Mouse (Mus musculus) heart, postnatal 0 days (tissue): ENCODE measurements at regions not wholly inside any gene's neighbourhood (a gene's known extent, or its start where the extent isn't known, plus 50 kb on each side); places are given as distances from the start of the nearest gene placed in this dataset.

ENCODE experiments used
- ATAC-seq: fragments of 200-750 bp; cut with Nextera tagmentation; 2 replicates; pipeline ENCODE4 v1.8.0; 2017; ENCODE audit warnings: low read depth, moderate number of reproducible peaks, moderate library complexity; ENCODE audit not compliant: insufficient read depth
- DNase-seq: peaks from one replicate; pipeline ENCODE4 v3.0.0-alpha.2; 2016; ENCODE audit warnings: low spot score
- H3K27ac ChIP-seq: fragments of 300-500 bp; sonication (generic); 2 replicates; pipeline ENCODE4 v1.5.1; 2014; ENCODE audit warnings: low read depth, mild to moderate bottlenecking
- H3K27me3 ChIP-seq: fragments of 300-500 bp; sonication (generic); 2 replicates; pipeline ENCODE4 v1.6.1; 2014; ENCODE audit warnings: low read length, mixed read lengths; ENCODE audit not compliant: control insufficient read depth, insufficient read depth
- H3K36me3 ChIP-seq: fragments of 300-500 bp; sonication (generic); replicated peaks from 2 replicates; pipeline ENCODE4 v1.6.1; 2014; ENCODE audit warnings: low read length, mixed read lengths; ENCODE audit not compliant: control insufficient read depth, insufficient read depth
- H3K4me1 ChIP-seq: fragments of 300-500 bp; sonication (generic); 2 replicates; pipeline ENCODE4 v1.6.1; 2014; ENCODE audit warnings: antibody characterized with exemption; ENCODE audit not compliant: control insufficient read depth, insufficient read depth
- H3K4me2 ChIP-seq: fragments of 300-500 bp; sonication (generic); 2 replicates; pipeline ENCODE4 v1.6.1; 2014; ENCODE audit warnings: low read depth, mild to moderate bottlenecking, low read length, moderate library complexity
- H3K4me3 ChIP-seq: fragments of 300-500 bp; sonication (generic); 2 replicates; pipeline ENCODE4 v1.5.1; 2014; ENCODE audit warnings: low read depth, low read length
- H3K9ac ChIP-seq: fragments of 300-500 bp; sonication (generic); replicated peaks from 2 replicates; pipeline ENCODE4 v1.6.1; 2014; ENCODE audit warnings: low read depth, low read length, mixed read lengths
- H3K9me3 ChIP-seq: fragments of 300-500 bp; sonication (generic); replicated peaks from 2 replicates; pipeline ENCODE4 v1.6.1; 2016; ENCODE audit warnings: low read length; ENCODE audit not compliant: control insufficient read depth
- CTCF ChIP-seq: IDR thresholded peaks from 2 replicates; pipeline ENCODE4 v1.5.1; 2016; ENCODE audit warnings: antibody characterized with exemption, control low read depth, low read depth
- EP300 ChIP-seq: IDR thresholded peaks from 2 replicates; pipeline ENCODE4 v1.6.1; 2016; ENCODE audit warnings: antibody characterized with exemption, low read depth
- WGBS: fragments of 180-500 bp; shearing (Covaris S2); extraction: QIAGEN DNeasy Blood & Tissue Kit; methylation state at CpG from one replicate; pipeline ENCODE4 v1.1.7; 2014; 5-methylcytosine and 5-hydroxymethylcytosine counted together

- Histone ChIP-seq H3K4me2 (no peak overlapping the region), H3K27me3 (no peaks in the 10 kb centered on the region), H3K4me3 (no peak overlapping the region), H3K36me3 (no peaks in the 10 kb centered on the region), H3K9me3 (no peaks in the 10 kb centered on the region), H3K4me1 (peaks cover 10% of the 10 kb centered on the region; the same call in 1 of the 2 replicates), H3K27ac (no peak overlapping the region), H3K9ac (no peak overlapping the region)
- DNase-seq (no peak), ATAC-seq (no peak)
- TF ChIP-seq EP300 (no peak), CTCF (no peak)
- 65% methylated on average over 5 of the region's 5 CpGs for WGBS
Observed at GRCm38 (mm10) chr9:113149084-113149483, 559.0 kb downstream of the Pdcd6ip start.

DNA sequence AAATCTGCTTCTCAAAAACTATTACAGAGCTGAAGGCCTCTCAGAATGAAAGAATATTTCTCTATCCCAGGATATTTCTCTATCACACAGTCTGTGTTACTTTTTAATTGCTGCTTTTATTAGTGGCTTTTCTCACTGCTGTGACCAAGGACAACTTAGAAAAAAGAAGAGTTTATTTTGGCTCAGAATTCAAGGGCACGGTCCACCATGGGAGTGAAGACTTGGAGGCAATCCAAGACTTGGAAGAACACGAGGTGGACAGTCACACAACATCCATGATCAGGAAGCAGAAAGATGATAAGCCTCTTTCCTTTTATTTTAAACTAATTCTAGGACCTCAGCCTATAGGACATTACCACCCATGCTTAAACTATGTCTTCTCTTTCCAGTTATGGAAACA lies 561.5 kb downstream of the Pdcd6ip start:
- Histone ChIP-seq H3K27ac (no peak overlapping the region), H3K27me3 (no peaks in the 10 kb centered on the region), H3K9ac (no peak overlapping the region), H3K4me1 (0 out of 2 replicates have a peak, but pooled peaks cover 4% of the 10 kb centered on the region), H3K4me2 (no peak overlapping the region), H3K4me3 (no peak overlapping the region), H3K9me3 (no peaks in the 10 kb centered on the region), H3K36me3 (no peaks in the 10 kb centered on the region)
- no peak for ATAC-seq
- TF ChIP-seq EP300 (no peak), CTCF (no peak)
- DNase-seq, result peak; percentile 24
- 17% methylated on average over 2 of the region's 2 CpGs for whole genome bisulfite sequencing

GRCm38 (mm10) chr9:113145036-113145435 lies 563.0 kb downstream of the Pdcd6ip start:
- Histone ChIP-seq H3K4me2 (peak overlapping the region; percentile 18; the same call in 1 of the 2 replicates), H3K9ac (no peak overlapping the region), H3K27ac (peak overlapping the region; percentile 70), H3K9me3 (no peaks in the 10 kb centered on the region), H3K27me3 (no peaks in the 10 kb centered on the region), H3K4me1 (0 out of 2 replicates have a peak, but pooled peaks cover 4% of the 10 kb centered on the region), H3K36me3 (no peaks in the 10 kb centered on the region), H3K4me3 (no peak overlapping the region)
- 28% methylated on average over 2 of the region's 2 CpGs for WGBS
- DNase-seq (peak; percentile 26), ATAC-seq (peak; percentile 86)
- TF ChIP-seq CTCF (no peak), EP300 (no peak)

DNA sequence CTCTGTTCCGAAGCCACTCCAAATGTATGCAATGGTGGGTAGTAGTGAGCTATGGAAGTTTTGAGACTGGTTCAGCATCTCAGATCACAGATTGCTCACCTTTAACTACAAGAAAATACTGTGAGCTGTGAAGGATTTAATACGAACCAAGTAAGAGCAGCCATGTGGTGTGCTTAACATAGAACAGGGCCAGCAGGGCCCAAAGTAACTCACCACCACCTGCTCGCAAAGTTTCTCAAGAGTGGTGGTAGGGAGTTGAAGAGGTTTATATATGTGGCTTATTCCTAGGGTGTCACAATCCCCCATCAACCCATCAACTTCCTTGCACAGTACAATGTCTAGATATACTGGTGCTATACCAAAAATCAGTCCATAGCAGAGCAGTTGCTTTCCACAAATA lies 573.4 kb downstream of the Pdcd6ip start:
- Histone ChIP-seq H3K4me3 (no peak overlapping the region), H3K4me1 (no peaks in the 10 kb centered on the region), H3K4me2 (no peak overlapping the region), H3K9me3 (no peaks in the 10 kb centered on the region), H3K27me3 (no peaks in the 10 kb centered on the region), H3K9ac (no peak overlapping the region), H3K36me3 (no peaks in the 10 kb centered on the region), H3K27ac (no peak overlapping the region)
- ATAC-seq (no peak), DNase-seq (no peak)
- no peak for TF ChIP-seq CTCF
- no peak for TF ChIP-seq EP300
- WGBS, result 90% methylated on average over 3 of the region's 3 CpGs

- no peak for TF ChIP-seq EP300
Observed at GRCm38 (mm10) chr9:113123004-113123692, 584.9 kb downstream of the Pdcd6ip start.

GRCm38 (mm10) chr9:113122253-113122749 lies 585.8 kb downstream of the Pdcd6ip start:
- Histone ChIP-seq H3K4me3 (no peak overlapping the region), H3K4me1 (no peaks in the 10 kb centered on the region), H3K9ac (no peak overlapping the region), H3K27me3 (no peaks in the 10 kb centered on the region), H3K9me3 (no peaks in the 10 kb centered on the region), H3K4me2 (no peak overlapping the region), H3K27ac (no peak overlapping the region), H3K36me3 (no peaks in the 10 kb centered on the region)
- ATAC-seq (no peak), DNase-seq (no peak)
- 71% methylated on average over 3 of the region's 3 CpGs for WGBS
- no peak for TF ChIP-seq CTCF
- TF ChIP-seq EP300, result no peak

More at GRCm38 (mm10) chr9:113123004-113123692, 584.9 kb downstream of the Pdcd6ip start:
- Histone ChIP-seq H3K9ac (no peak overlapping the region), H3K27me3 (no peaks in the 10 kb centered on the region), H3K4me1 (no peaks in the 10 kb centered on the region), H3K9me3 (no peaks in the 10 kb centered on the region), H3K36me3 (no peaks in the 10 kb centered on the region), H3K27ac (peak overlapping the region; percentile 58), H3K4me3 (no peak overlapping the region), H3K4me2 (no peak overlapping the region)
- DNase-seq (peak; percentile 13), ATAC-seq (peak; percentile 63)
- WGBS, result 35% methylated on average over 7 of the region's 7 CpGs
